Mouse (Mus musculus) central nervous system, embryonic 14 days (tissue): Measurements from ENCODE around the gene Ptafr. TPM values are rescaled to one million over a fixed set of nuclear protein-coding genes. Genes with fewer than 3 reads are reported as not detected.

Experiments
- polyA plus RNA-seq: library from polyadenylated mRNA; depleted of rRNA; stranded (reverse); fragments of >200 nt; gene quantifications from 2 replicates; pipeline ENCODE4 v1.2.3, GENCODE M21; 2012; rRNA removed

Gene Ptafr
- 0.75 and 0.78 TPM in 2 replicates for polyA plus RNA-seq

DNA sequence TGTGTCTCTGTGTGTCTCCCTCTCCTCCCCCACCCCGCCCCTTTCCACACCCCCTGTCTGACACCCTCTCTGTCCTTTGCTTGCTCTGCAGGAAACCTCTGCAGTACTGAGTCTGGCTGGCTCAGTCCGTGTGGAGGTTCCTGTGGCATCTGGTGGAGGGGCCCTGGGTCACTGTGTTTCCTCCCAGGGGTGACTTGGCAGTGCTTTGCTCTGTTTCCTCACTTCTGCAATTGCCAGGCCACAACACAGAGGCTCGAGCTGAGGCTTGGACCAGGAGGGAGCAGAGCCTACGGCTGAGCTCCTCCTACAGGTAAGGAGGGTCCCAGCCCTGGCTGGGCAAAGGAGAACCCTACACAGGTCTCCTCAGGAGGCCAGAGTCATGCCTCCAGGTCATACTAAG is at the start of gene Ptafr:
Gene Ptafr, plus strand, starts transcription at position 103 of the 400 bp plus-strand sequence.

GRCm38 (mm10) chr4:132532981-132533916 is 30.6 kb upstream of the Ptafr start, which contains the start of gene Atpif1:
Atpif1 (minus strand) TSS chr4:132533659.

DNA sequence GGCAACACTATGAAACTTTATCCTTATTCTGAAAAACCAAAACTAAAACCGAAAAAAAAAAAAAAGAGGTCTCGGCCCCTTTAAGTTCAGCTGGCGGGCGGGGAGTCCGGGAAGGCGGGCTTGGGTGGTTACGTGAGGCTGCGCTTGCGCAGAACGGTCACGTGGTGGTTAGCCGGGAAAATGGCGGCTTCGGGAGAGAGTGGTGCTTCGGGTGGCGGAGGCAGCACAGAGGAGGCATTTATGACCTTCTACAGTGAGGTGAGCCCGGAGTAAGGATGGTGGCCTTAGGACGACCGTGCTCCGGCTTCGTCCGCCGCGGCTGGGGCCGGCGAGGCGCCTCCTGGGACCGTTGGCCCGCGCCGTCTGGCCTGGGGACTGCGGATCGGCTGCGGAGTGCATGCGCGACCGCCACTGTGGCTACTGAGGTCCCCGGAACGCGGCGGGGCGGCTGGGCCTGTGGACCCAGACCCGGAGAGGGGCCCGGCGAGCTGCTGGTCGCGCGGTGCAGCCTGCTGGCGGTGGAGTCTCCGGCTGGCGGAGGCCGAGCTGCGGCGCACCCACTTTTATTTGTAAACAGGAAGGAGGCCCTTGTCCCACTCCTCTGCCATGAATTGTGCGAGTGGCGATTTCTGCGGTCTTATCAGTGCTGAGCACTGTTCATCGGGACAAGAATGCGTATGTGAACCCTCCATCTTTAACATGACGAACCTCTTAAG is 28.3 kb upstream of the Ptafr start, which contains the start of gene Dnajc8:
Gene Dnajc8, plus strand, starts transcription at position 145 of the 716 bp plus-strand sequence.

Other genes with a start within 250 kb of the Ptafr start
- 31.8 and 35.1 TPM in 2 replicates for gene Trnau1ap, start 234.5 kb upstream of the Ptafr start, polyA plus RNA-seq
- 30.0 and 31.2 TPM in 2 replicates for gene Rcc1, start 210.5 kb upstream of the Ptafr start, polyA plus RNA-seq
- gene Phactr4, start 141.6 kb upstream of the Ptafr start, polyA plus RNA-seq: 18.2 and 19.2 TPM in 2 replicates
- gene Med18, start 100.1 kb upstream of the Ptafr start, polyA plus RNA-seq: 7.1 and 8.5 TPM in 2 replicates
- 4.7 and 5.3 TPM in 2 replicates for gene Sesn2, start 53.6 kb upstream of the Ptafr start, polyA plus RNA-seq
- 986 and 1,012 TPM in 2 replicates for gene Atpif1, start 30.4 kb upstream of the Ptafr start, polyA plus RNA-seq
- gene Dnajc8, start 28.5 kb upstream of the Ptafr start, polyA plus RNA-seq: 115 TPM in 2 replicates
- gene Eya3, start 74.9 kb downstream of the Ptafr start, polyA plus RNA-seq: 30.7 and 31.7 TPM in 2 replicates
- 5.8 and 7.1 TPM in 2 replicates for gene Xkr8, start 168.5 kb downstream of the Ptafr start, polyA plus RNA-seq
- gene Smpdl3b, start 193.2 kb downstream of the Ptafr start, polyA plus RNA-seq: 1.6 and 2.5 TPM in 2 replicates
- 44.9 and 49.1 TPM in 2 replicates for gene Rpa2, start 204.3 kb downstream of the Ptafr start, polyA plus RNA-seq
- 1.1 and 1.5 TPM in 2 replicates for gene Themis2, start 232.3 kb downstream of the Ptafr start, polyA plus RNA-seq